Mouse (Mus musculus) left cerebral cortex, adult 9 months (tissue): ENCODE measurements around the gene Slc22a16.

Experiments used
- DNase-seq, 2 experiments: peaks; one replicate each; pipeline ENCODE4 v3.0.0; 2022; ENCODE audit warnings: low spot score in 2 of 2

The Slc22a16 gene

GRCm38 (mm10) chr10:40604706-40605394, 34.7 kb downstream of the Slc22a16 start:
- DNase-seq: peak in 1 of 2 experiments; percentile 36

- no peak for DNase-seq
These were observed 47.8 kb downstream of the Slc22a16 start for GRCm38 (mm10) chr10:40617973-40618372.

- no peak for DNase-seq
These were observed 49.6 kb downstream of the Slc22a16 start for GRCm38 (mm10) chr10:40619760-40620159.

GRCm38 (mm10) chr10:40629140-40629539, 59.0 kb downstream of the Slc22a16 start:
- no peak for DNase-seq

GRCm38 (mm10) chr10:40629656-40630311, 59.6 kb downstream of the Slc22a16 start, which contains the start of gene Ddo:
TSS of gene Ddo (plus strand) at chr10:40630011.
- peak in 1 of 2 experiments; percentile 54 for DNase-seq

GRCm38 (mm10) chr10:40630457-40630856, 60.3 kb downstream of the Slc22a16 start:
- no peak for DNase-seq

- no peak for DNase-seq
These were observed 60.8 kb downstream of the Slc22a16 start for GRCm38 (mm10) chr10:40630961-40631360.

- no peak for DNase-seq
These were observed 62.0 kb downstream of the Slc22a16 start for GRCm38 (mm10) chr10:40632087-40632486.

- DNase-seq: no peak
These were observed 67.2 kb downstream of the Slc22a16 start for GRCm38 (mm10) chr10:40637331-40637730.

- DNase-seq: peak; percentile 75 to 90
These were observed 68.1 kb downstream of the Slc22a16 start for GRCm38 (mm10) chr10:40638276-40638675.

- DNase-seq: peak in 1 of 2 experiments; percentile 65
These were observed 69.0 kb downstream of the Slc22a16 start for GRCm38 (mm10) chr10:40638823-40639819.

- DNase-seq: no peak
These were observed 70.3 kb downstream of the Slc22a16 start for GRCm38 (mm10) chr10:40640406-40640805.

- no peak for DNase-seq
These were observed 71.8 kb downstream of the Slc22a16 start for GRCm38 (mm10) chr10:40641901-40642300.

- no peak for DNase-seq
These were observed 73.0 kb downstream of the Slc22a16 start for GRCm38 (mm10) chr10:40643126-40643525.

- no peak for DNase-seq
These were observed 74.3 kb downstream of the Slc22a16 start for GRCm38 (mm10) chr10:40644456-40644855.

- no peak for DNase-seq
These were observed 75.2 kb downstream of the Slc22a16 start for GRCm38 (mm10) chr10:40645346-40645745.

GRCm38 (mm10) chr10:40648776-40649175, 78.6 kb downstream of the Slc22a16 start:
- DNase-seq: no peak

GRCm38 (mm10) chr10:40649634-40650033, 79.5 kb downstream of the Slc22a16 start:
- no peak for DNase-seq

- peak in 1 of 2 experiments; percentile 45 for DNase-seq
These were observed 81.5 kb downstream of the Slc22a16 start for GRCm38 (mm10) chr10:40651676-40652075.
